Mouse (Mus musculus) small intestine, adult 2 months (tissue): ENCODE data around the gene Zfp668. TPM values are rescaled to one million over a fixed set of nuclear protein-coding genes. Genes with fewer than 3 reads are reported as not detected.

Source experiments
- H3K27ac ChIP-seq: fragments of 200-500 bp; 2 replicates; pipeline ENCODE4 v1.5.1; 2012; ENCODE audit warnings: low read depth, low read length, control low read depth, inconsistent platforms; ENCODE audit not compliant: insufficient read depth
- H3K27me3 ChIP-seq: fragments of 200-500 bp; 2 replicates; pipeline ENCODE4 v1.6.1; 2012; ENCODE audit warnings: mild to moderate bottlenecking, moderate library complexity, low read length, inconsistent platforms; ENCODE audit not compliant: control insufficient read depth, insufficient read depth
- H3K36me3 ChIP-seq: fragments of 200-500 bp; 2 replicates; pipeline ENCODE4 v1.6.1; 2012; ENCODE audit warnings: mild to moderate bottlenecking, low read length, control low read depth, inconsistent platforms; ENCODE audit not compliant: control insufficient read depth, insufficient read depth
- H3K4me1 ChIP-seq: fragments of 200-500 bp; 2 replicates; pipeline ENCODE4 v1.6.1; 2012; ENCODE audit warnings: low read length, inconsistent platforms, mixed read lengths; ENCODE audit not compliant: control insufficient read depth, insufficient read depth, insufficient read length
- H3K4me3 ChIP-seq: fragments of 200-500 bp; 2 replicates; pipeline ENCODE4 v1.5.1; 2012; ENCODE audit warnings: low read depth, mild to moderate bottlenecking, control low read depth, inconsistent platforms, low read length, moderate library complexity
- CTCF ChIP-seq: fragments of 200-500 bp; IDR thresholded peaks from 2 replicates; pipeline ENCODE4 v1.5.1; 2012; ENCODE audit warnings: low read depth, mild to moderate bottlenecking, control low read depth, inconsistent platforms, low read length, moderate library complexity, mixed read lengths; ENCODE audit not compliant: insufficient replicate concordance, insufficient read length; ENCODE audit errors: extremely low read depth
- POLR2A ChIP-seq: fragments of 200-500 bp; IDR thresholded peaks from 2 replicates; pipeline ENCODE4 v1.6.1; 2012; ENCODE audit warnings: low read depth, mild to moderate bottlenecking, control low read depth, inconsistent platforms, low read length, moderate library complexity
- WGBS: fragments of 180-500 bp; shearing (Covaris S2); methylation state at CpG from one replicate; pipeline ENCODE4 v1.1.7; 2018; 5-methylcytosine and 5-hydroxymethylcytosine counted together
- polyA plus RNA-seq: library from polyadenylated mRNA; depleted of rRNA; stranded (reverse); fragments of >200 nt; gene quantifications from 2 replicates; pipeline ENCODE4 v1.2.3, GENCODE M21; 2012

Zfp668 gene
- polyA plus RNA-seq, 1 experiment: 7.1 TPM

- Histone ChIP-seq H3K27me3 (no peaks in the 10 kb centered on the region), H3K36me3 (peaks cover 27% of the 10 kb centered on the region), H3K4me1 (no peaks in the 10 kb centered on the region; the same call in 1 of the 2 replicates), H3K4me3 (no peak overlapping the region), H3K27ac (no peak overlapping the region)
- TF ChIP-seq POLR2A (no peak), CTCF (no peak)
- WGBS: 66% methylated on average over 3 of the region's 3 CpGs
Measured at GRCm38 (mm10) chr7:127869149-127869810, 7.3 kb downstream of the Zfp668 start.

- Histone ChIP-seq H3K4me3 (no peak overlapping the region), H3K4me1 (no peaks in the 10 kb centered on the region; the same call in 1 of the 2 replicates), H3K36me3 (peaks cover 27% of the 10 kb centered on the region), H3K27me3 (no peaks in the 10 kb centered on the region), H3K27ac (no peak overlapping the region)
- TF ChIP-seq CTCF: no peak
- no peak for TF ChIP-seq POLR2A
- WGBS: 96% methylated on average over 18 of the region's 18 CpGs
Measured at GRCm38 (mm10) chr7:127867641-127868040, 9.0 kb downstream of the Zfp668 start.

DNA sequence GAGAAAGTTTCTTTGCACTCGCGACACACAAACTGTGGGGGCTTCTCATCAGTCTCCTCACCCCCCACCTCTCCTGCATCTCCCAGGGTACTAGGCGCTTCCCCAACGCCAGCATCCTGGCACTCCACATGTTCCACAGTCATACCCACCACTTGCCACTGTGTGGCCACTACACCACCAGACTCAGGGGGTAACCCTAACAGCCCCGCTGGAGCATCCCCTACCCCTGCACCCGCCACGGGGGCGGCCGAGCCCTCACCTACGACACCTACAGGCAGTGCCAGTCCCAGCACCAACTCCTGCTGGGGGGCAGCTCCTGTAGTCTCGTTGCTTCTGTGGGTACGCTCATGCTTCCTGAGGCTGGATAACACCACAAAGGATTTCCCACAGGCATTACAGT, 10.2 kb downstream of the Zfp668 start:
- H3K4me1 ChIP-seq: no peaks in the 10 kb centered on the region
- TF ChIP-seq CTCF: no peak
- no peak for TF ChIP-seq POLR2A
- H3K27ac ChIP-seq: no peak overlapping the region
- H3K4me3 ChIP-seq: no peak overlapping the region
- H3K36me3 ChIP-seq: peaks cover 27% of the 10 kb centered on the region
- H3K27me3 ChIP-seq: no peaks in the 10 kb centered on the region
- WGBS: 95% methylated on average over 12 of the region's 12 CpGs

GRCm38 (mm10) chr7:127858258-127858657, 18.4 kb downstream of the Zfp668 start:
- H3K27me3 ChIP-seq: no peaks in the 10 kb centered on the region
- TF ChIP-seq POLR2A (no peak), CTCF (no peak)
- WGBS: 82% methylated on average over 6 of the region's 6 CpGs

DNA sequence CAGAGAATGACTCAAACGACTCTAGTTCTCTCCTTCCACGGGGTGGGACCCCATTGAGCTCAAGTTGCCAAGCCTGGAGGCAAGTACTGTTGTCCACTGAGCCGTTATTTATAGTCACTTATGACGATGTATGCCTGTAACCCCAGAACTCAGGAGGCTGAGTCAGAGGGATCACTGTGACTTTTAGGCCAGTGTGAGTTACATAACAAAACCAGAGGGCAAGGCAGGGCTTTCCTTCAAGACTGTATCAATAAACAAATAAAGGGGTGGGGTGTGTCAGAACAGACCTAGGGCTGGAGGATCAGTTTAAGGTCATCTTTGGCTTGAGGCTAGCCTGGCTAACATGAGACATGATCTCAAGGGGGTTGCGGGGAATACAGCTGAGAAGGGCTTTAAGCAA, 25.7 kb downstream of the Zfp668 start:
- 42% methylated on average over 5 of the region's 5 CpGs for WGBS
- no peak for TF ChIP-seq CTCF
- no peak for TF ChIP-seq POLR2A
- Histone ChIP-seq H3K36me3 (peaks cover 23% of the 10 kb centered on the region), H3K27me3 (no peaks in the 10 kb centered on the region), H3K27ac (no peak overlapping the region), H3K4me3 (no peak overlapping the region), H3K4me1 (no peaks in the 10 kb centered on the region)

More at GRCm38 (mm10) chr7:127858258-127858657, 18.4 kb downstream of the Zfp668 start:
- Histone ChIP-seq H3K4me1 (no peaks in the 10 kb centered on the region), H3K36me3 (no peaks in the 10 kb centered on the region), H3K27ac (no peak overlapping the region), H3K4me3 (no peak overlapping the region)

DNA sequence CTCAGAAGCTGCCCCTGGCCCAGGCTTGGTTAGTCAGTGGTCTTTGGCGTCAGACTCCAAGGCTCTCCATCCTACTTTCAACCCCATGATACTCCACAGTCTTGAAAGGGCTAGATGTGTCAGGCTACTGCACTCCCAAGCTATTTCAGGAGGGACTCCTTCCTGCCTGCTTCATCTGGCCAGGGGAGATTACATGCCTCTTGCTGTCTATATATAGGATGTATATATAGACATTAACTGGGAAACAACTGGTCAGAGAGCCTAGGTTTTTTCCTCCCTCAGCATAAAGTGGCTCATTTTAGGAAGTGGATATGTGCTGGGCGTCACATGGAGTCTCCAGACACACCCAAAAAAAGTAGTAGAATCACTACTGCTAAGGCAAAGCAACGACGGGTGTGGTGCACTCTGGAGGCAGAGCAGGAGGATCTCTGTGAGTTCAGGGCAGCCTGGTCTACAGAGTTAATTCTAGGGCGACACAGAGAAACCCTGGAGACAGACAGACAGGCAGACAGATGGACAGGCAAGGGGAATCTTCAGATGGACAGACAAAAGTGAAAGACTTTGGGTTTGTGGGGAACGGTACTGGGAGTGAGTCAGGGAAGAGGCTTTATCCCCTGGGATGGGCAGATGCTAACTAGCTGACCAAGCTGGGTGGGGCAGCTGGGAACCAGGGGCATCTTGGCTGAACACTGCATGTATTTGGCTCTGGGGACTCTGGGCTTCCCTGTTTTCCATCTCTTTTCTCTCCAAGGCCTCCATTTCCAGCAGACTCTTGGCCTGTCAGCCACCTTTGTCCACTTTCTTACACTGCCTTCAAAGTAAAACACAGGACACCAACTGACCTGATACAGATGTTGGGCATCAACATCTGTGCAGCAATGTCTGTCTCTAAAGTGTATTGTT, 26.4 kb downstream of the Zfp668 start:
- WGBS: 58% methylated on average over 6 of the region's 6 CpGs
- Histone ChIP-seq H3K27me3 (no peaks in the 10 kb centered on the region), H3K27ac (no peak overlapping the region), H3K36me3 (peaks cover 28% of the 10 kb centered on the region), H3K4me3 (no peak overlapping the region), H3K4me1 (no peaks in the 10 kb centered on the region)
- TF ChIP-seq POLR2A: no peak
- no peak for TF ChIP-seq CTCF
